Mouse (Mus musculus) layer of hippocampus, postnatal 36 days (tissue): ENCODE results near the gene Stk11. TPM values are rescaled to one million over a fixed set of nuclear protein-coding genes. Genes with fewer than 3 reads are reported as not detected.

Experiments
- DNase-seq, 2 experiments: peaks; one replicate each; pipeline ENCODE4 v3.0.0; 2022
- total RNA-seq, 2 experiments: library from RNA; stranded (reverse); gene quantifications; 2 replicates each; pipeline ENCODE4 v1.2.3; 2021

The Stk11 gene
- total RNA-seq, 2 experiments from 2014 or later = 93.3 to 95.9 TPM

DNA sequence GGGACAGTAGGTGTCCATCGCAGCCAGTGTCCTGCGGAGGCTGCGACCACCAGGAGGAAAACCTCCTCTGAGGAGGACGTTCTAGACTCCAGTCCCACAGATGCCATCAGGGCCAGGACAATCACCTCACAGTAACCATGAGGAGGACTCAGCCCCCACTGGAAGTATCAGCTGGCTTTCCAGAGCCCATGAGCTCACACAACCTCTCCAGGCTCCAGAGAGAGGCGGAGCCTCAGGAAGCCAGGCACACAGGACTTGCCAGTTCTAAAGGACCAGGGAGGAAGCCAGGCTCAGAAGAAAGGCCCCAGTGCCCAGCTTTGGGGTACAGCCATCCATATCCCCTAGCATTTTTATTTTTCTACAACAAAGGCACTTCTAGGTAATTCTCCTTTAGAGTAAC, 20.1 kb upstream of the Stk11 start:
- no peak for DNase-seq

GRCm38 (mm10) chr10:80097275-80097674, 18.3 kb upstream of the Stk11 start:
- no peak for DNase-seq

GRCm38 (mm10) chr10:80098630-80099029, 17.0 kb upstream of the Stk11 start:
- no peak for DNase-seq

DNA sequence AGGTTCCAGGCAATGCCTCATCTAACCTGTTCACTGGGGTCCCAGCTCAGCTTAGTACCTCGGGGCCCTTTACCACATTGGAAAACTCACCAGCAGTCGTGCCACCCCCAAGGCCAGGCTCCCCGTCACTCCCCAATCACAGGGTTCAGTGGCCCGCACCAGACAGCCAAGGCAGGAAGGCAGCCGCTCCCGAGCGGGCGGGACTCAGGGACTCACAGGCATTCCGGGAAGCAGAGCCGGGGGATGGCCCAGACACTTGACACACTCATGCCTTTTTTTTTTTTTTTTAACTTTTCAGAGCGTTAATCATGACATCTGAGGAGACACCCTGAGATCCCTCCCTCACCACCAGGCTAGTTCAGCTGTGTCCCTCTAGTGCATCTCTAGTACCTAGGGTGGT, 14.6 kb upstream of the Stk11 start:
- no peak for DNase-seq

DNA sequence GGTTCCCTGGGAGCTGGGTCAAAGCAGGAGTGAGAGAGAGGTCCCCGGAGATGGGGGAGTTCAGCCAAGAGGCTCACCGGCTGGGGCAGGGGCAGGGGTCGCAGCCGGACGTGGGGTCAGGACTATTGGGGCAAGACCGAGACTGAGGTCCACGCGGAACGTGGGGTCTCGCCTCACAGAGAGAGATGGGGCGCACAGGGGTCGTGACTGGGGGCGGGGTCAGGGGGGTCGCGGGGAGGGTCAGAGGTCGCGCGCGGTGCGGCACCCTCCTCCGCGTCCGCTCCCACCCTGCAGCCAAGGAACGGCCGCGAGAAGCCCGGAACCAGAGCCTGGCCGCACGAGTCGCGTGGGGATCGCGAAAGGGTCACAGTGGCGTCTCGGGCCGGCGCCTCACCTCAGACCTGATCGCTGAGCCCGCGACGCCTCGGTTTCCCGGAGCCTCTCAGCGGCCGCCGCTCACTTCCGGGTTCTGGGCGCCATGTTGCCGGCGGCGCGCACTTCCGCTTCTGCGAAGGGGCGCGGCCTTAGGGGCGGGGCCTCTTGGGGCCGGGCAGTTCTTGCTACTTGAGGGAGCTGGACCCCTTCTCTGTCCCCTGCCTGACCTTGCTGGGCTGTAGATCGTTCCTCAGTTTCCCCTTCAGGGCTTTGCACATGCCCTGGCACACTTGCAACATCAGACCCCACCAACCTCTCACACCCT, 13.2 kb upstream of the Stk11 start:
- peak; percentile 82 to 84 for DNase-seq

DNA sequence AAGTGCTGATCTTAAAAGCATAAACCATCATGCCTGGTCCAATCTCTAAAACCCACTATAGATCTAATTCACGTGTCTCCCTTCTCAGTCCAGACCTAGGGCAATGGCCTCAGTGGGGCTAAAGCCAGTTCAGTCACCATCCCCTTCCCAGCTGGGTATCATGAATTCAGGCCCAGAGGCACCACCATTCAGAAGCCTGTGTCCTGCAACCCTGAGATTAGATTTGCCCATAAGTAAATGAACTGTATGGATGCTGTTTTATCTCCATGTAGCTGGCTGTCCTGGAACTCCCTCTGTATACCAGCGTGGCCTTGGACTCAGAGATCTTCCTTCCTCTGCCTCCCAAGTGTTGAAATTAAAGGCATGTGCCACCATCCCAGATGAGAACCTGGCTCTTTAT, 12.6 kb upstream of the Stk11 start:
- no peak for DNase-seq

DNA sequence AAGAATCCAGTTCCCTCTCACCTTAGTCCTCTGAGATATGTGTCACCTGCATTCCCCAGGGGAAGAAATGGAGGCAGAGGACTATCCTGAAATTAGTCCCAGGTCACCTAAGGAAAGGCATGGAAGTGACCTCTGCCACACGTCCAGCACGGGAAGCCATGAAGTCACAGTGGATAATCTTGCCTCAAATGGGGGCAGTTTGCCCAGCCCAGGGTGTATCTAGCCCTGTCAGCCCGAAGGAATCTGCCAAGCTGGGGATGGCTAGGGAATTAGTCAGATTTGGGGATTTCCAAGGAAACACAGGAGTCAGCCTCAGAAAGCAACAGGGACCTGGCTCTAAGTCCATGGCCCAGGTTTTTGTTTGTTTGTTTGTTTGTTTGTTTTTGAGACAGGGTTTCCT, 11.4 kb upstream of the Stk11 start:
- no peak for DNase-seq

- DNase-seq = no peak
Observed at GRCm38 (mm10) chr10:80105460-80105859, 10.1 kb upstream of the Stk11 start, which contains the start of gene Sbno2. TSS of gene Sbno2 (minus strand) at chr10:80105571.

- no peak for DNase-seq
Observed at GRCm38 (mm10) chr10:80105926-80106325, 9.7 kb upstream of the Stk11 start.

DNA sequence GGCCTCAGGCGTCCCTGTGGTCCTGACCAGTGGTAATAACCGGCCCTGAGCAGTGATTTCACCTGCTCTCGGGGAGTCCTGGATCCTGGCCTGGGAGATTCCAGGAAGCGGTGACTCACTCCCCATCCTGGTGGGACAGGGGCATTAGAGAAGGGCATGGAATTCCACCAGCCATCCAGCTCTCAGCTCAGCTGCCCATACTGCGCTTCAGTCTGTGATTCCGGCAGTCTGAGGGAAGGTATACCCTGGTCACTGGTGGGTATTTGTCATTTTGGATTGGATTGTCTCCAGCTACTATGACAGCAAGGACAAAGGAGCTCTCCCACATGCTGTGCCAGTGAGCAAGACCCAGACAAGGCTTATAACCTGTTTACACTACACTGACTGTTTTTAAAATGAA, 7.9 kb upstream of the Stk11 start:
- no peak for DNase-seq

GRCm38 (mm10) chr10:80114341-80115284, 990 bp upstream of the Stk11 start:
- DNase-seq = peak; percentile 82 to 85

DNA sequence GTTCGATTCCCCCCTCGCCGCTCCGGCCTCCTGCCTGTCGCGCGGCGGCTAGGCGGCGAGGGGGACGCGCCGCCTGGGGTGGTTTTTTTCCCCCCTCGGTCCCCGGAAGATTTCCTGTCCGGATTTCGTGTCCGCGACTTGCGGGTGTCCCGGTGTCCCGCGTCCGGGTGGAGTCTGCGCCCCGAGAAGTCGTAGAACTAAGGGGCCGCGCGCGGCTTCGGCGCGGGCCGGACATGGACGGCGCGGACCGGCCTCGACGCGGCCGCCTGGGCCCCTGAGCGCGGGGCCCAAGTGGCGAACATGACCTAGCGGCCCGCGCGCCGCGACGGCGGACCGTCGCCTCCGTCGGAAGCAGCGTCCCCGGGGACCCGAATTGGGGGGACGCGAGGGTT, 337 bp downstream of the Stk11 start:
- DNase-seq = no peak

DNA sequence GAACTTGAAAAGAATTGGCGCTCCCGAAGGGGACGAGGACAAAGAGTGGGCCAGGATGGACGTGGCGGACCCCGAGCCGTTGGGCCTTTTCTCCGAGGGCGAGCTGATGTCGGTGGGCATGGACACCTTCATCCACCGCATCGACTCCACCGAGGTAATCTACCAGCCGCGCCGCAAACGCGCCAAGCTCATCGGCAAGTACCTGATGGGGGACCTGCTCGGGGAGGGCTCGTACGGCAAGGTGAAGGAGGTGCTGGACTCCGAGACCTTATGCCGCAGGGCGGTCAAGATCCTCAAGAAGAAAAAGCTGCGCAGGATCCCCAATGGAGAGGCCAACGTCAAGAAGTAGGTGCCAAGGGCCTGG, 942 bp downstream of the Stk11 start:
- no peak for DNase-seq

- DNase-seq = no peak
Observed at GRCm38 (mm10) chr10:80116927-80117691, 1.5 kb downstream of the Stk11 start.

DNA sequence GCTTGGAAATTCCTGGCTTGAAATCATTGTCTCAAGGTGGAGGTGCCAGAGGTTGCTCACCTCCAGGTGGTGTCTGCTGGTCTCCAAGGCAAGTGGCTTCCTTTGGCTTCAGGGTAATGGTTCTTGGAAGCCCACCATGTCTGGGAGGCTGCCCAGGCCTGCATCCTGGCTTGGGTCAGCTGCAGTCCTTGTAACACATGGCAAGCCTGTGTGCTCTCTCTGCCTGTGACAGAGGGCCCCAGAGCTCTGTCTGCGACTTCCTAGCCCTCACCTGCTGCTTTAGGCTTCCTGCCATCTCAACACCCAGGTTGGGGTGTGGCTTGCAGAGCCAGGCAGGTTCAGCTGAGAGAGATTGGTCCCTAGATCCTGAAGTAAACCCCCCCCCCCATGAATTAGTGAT, 2.1 kb downstream of the Stk11 start:
- no peak for DNase-seq

DNA sequence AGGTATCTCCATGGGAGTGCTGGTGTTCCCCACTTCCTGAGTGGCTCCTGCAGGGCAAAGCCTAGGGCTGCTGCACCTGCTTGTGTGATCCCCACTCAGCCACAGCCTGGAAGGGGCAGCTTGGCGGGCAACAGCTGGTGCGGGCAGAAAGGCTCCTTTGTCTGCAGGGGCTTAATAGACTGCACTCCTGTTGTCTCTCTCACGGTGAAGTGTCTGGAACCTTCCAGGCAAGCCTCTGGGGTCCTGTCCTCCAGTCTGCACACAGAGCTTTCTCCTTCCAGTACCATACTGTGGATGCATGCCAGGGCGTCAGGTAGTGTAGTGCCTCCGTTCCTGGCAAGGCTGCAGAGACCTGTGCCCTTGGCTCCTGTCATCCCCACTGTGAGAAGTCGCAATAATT, 2.9 kb downstream of the Stk11 start:
- no peak for DNase-seq

DNA sequence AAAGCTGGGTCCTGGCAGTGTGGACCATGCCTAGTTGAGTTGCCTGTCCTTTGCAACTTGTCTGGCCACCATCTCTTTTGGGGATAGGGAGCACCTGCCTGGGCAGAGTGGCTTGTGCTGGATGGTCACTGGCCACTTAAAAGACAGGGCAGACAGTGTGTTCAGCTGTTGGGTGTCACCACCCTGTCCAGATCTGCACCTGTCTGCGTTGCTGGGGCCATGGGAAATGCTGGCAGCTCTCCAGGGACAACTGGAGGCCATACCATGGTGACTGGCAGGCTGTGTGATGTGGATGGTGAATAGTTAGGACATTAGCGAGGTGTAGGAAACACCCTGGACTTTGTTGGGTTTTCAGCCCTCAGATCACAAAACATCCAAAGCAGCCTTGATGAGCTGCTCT, 4.5 kb downstream of the Stk11 start:
- no peak for DNase-seq

GRCm38 (mm10) chr10:80121639-80122038, 6.0 kb downstream of the Stk11 start:
- DNase-seq = no peak

DNA sequence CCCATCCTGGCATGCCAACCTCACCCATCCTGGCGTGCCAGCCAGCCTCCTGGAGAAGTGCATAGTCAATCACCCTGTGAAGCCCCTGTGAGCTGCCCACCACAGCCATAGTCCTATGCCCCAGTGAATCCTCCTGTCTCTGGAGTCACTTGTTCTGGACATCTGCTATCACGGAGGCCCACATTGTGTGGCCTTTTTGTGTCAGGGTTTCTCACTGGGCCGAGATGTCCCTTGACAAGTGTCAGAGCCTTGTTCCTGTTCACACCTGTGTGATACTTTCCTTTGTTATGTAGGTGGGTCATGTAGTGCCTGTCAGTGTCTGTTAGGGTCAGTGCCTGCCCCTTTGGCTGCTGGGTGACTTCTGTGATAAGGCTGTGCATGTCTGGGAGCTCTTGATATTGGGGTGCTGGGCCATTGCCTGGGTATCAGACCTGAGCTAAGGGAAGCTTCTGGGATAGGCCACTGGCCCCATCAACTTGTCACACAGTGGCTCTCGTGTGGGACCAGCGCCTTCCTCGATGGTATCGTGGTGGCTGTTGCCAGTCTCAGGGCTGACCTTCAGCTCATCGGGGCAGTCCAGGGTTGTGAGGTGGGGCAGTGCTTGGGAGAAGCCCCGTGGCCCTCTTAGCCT, 8.4 kb downstream of the Stk11 start:
- DNase-seq = no peak

GRCm38 (mm10) chr10:80127920-80128319, 12.3 kb downstream of the Stk11 start:
- DNase-seq = no peak

DNA sequence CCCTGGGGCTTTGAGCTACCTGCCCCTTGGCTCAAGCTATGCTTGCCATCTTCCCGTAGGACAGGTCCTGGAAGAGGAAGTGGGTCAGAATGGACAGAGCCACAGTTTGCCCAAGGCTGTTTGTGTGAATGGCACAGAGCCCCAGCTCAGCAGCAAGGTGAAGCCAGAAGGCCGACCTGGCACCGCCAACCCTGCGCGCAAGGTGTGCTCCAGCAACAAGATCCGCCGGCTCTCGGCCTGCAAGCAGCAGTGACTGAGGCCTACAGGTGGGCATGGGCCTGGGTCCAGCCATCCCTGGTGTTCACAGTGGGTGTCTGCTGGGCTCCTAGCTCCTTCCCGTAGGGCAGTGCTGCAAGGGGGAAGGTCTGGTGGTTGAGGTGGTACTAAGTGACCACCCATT, 14.2 kb downstream of the Stk11 start:
- no peak for DNase-seq

DNA sequence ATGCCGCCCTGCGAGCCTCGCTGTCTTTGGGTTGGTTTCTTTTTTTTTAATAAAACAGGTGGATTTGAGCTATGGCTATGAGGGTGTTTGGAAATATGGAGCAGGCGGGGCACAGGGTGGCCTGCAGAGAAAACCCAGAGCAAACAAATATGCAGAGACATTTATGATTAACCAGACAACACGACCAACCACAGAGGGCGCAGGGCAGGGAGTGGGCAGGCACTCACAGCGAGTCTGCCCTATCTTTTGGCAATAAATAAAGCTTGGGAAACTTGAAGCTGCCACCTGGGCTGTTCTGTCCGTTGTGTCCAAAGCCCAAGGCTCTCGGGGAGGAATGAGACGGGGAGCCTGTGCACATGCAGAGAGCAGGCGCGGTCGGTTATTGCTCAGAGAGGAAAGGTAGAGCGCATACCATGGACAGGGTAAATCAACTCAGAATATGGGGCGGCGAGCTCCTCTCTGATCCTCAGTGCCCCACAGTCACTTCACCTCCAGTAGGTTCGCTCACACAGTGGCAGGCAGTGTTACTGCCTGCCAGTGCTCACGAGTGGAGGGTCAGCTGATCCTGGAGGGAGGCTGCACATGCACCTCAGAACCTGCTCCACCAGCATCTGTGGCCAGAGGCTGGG, 14.9 kb downstream of the Stk11 start:
- DNase-seq = peak in 1 of 2 experiments; percentile 18
